Mouse (Mus musculus) frontal cortex, adult (tissue): Measurements from ENCODE around the gene Gpbar1.

Experiments used
- ATAC-seq: cut with Nextera tagmentation; 2 replicates; pipeline ENCODE4 v1.9.2; 2017; ENCODE audit warnings: mild to moderate bottlenecking, moderate library complexity, mixed read lengths; ENCODE audit not compliant: low TSS enrichment

The Gpbar1 gene

GRCm38 (mm10) chr1:74278538-74278937 lies at the start of gene Gpbar1:
TSS of gene Gpbar1 (plus strand) at chr1:74278550.
- ATAC-seq, result no peak

- ATAC-seq, result no peak
Observed at GRCm38 (mm10) chr1:74229942-74230341, 48.4 kb upstream of the Gpbar1 start.

GRCm38 (mm10) chr1:74230992-74231391 lies 47.4 kb upstream of the Gpbar1 start:
- ATAC-seq, result no peak

GRCm38 (mm10) chr1:74235938-74236589 lies 42.3 kb upstream of the Gpbar1 start, which contains the start of gene Arpc2:
TSS of gene Arpc2 (plus strand) at chr1:74236084.
- peak; percentile 73 for ATAC-seq

GRCm38 (mm10) chr1:74236590-74237317 lies 41.6 kb upstream of the Gpbar1 start:
- ATAC-seq, result no peak

- ATAC-seq, result no peak
Observed at GRCm38 (mm10) chr1:74237671-74238070, 40.7 kb upstream of the Gpbar1 start.

GRCm38 (mm10) chr1:74238136-74238535 lies 40.2 kb upstream of the Gpbar1 start:
- ATAC-seq, result no peak

- ATAC-seq, result no peak
Observed at GRCm38 (mm10) chr1:74239162-74239561, 39.2 kb upstream of the Gpbar1 start.

GRCm38 (mm10) chr1:74239618-74240017 lies 38.7 kb upstream of the Gpbar1 start:
- peak; percentile 38 for ATAC-seq

GRCm38 (mm10) chr1:74240311-74240710 lies 38.0 kb upstream of the Gpbar1 start:
- ATAC-seq, result peak; percentile 74

- ATAC-seq, result no peak
Observed at GRCm38 (mm10) chr1:74240832-74241231, 37.5 kb upstream of the Gpbar1 start.

GRCm38 (mm10) chr1:74245525-74245924 lies 32.8 kb upstream of the Gpbar1 start:
- ATAC-seq, result peak; percentile 45

- ATAC-seq, result no peak
Observed at GRCm38 (mm10) chr1:74248799-74249198, 29.6 kb upstream of the Gpbar1 start.

- ATAC-seq, result no peak
Observed at GRCm38 (mm10) chr1:74249331-74249980, 28.9 kb upstream of the Gpbar1 start.

- no peak for ATAC-seq
Observed at GRCm38 (mm10) chr1:74250096-74250495, 28.3 kb upstream of the Gpbar1 start.

GRCm38 (mm10) chr1:74255704-74256345 lies 22.5 kb upstream of the Gpbar1 start:
- no peak for ATAC-seq

- ATAC-seq, result no peak
Observed at GRCm38 (mm10) chr1:74256782-74257181, 21.6 kb upstream of the Gpbar1 start.

- no peak for ATAC-seq
Observed at GRCm38 (mm10) chr1:74262510-74262909, 15.8 kb upstream of the Gpbar1 start.

- no peak for ATAC-seq
Observed at GRCm38 (mm10) chr1:74268750-74269149, 9.6 kb upstream of the Gpbar1 start.

GRCm38 (mm10) chr1:74271659-74272058 lies 6.7 kb upstream of the Gpbar1 start:
- no peak for ATAC-seq

- ATAC-seq, result no peak
Observed at GRCm38 (mm10) chr1:74275015-74275414, 3.3 kb upstream of the Gpbar1 start.

- no peak for ATAC-seq
Observed at GRCm38 (mm10) chr1:74277041-74277440, 1.3 kb upstream of the Gpbar1 start.
